Mouse (Mus musculus) forebrain, embryonic 16.5 days (tissue): Measurements from ENCODE around the gene Ank. TPM values are rescaled to one million over a fixed set of nuclear protein-coding genes. Genes with fewer than 3 reads are reported as not detected.

Source experiments
- ATAC-seq: fragments of 200-750 bp; cut with Nextera tagmentation; 2 replicates; pipeline ENCODE4 v1.8.0; 2017; ENCODE audit warnings: mild to moderate bottlenecking, moderate library complexity
- H3K27ac ChIP-seq: fragments of 300-500 bp; sonication (generic); 2 replicates; pipeline ENCODE4 v1.5.1; 2014; ENCODE audit warnings: low read length, control low read depth
- H3K27me3 ChIP-seq: fragments of 300-500 bp; sonication (generic); replicated peaks from 2 replicates; pipeline ENCODE4 v1.6.1; 2014; ENCODE audit warnings: low read length; ENCODE audit not compliant: control insufficient read depth, insufficient read depth
- H3K36me3 ChIP-seq: fragments of 300-500 bp; sonication (generic); 2 replicates; pipeline ENCODE4 v1.6.1; 2014; ENCODE audit not compliant: control insufficient read depth, insufficient read depth
- H3K4me1 ChIP-seq: fragments of 300-500 bp; sonication (generic); replicated peaks from 2 replicates; pipeline ENCODE4 v1.6.1; 2014; ENCODE audit warnings: low read length; ENCODE audit not compliant: control insufficient read depth, insufficient read depth
- H3K4me2 ChIP-seq: fragments of 300-500 bp; sonication (generic); 2 replicates; pipeline ENCODE4 v1.6.1; 2014; ENCODE audit warnings: mild to moderate bottlenecking, low read length, control low read depth
- H3K4me3 ChIP-seq: fragments of 300-500 bp; sonication (generic); replicated peaks from 2 replicates; pipeline ENCODE4 v1.5.1; 2014; ENCODE audit warnings: mild to moderate bottlenecking, low read length, control low read depth
- H3K9ac ChIP-seq: fragments of 300-500 bp; sonication (generic); replicated peaks from 2 replicates; pipeline ENCODE4 v1.6.1; 2014; ENCODE audit warnings: low read depth, low read length, control low read depth
- H3K9me3 ChIP-seq: fragments of 300-500 bp; sonication (generic); 2 replicates; pipeline ENCODE4 v1.6.1; 2016; ENCODE audit warnings: low read length; ENCODE audit not compliant: control insufficient read depth
- WGBS: fragments of 180-500 bp; shearing (Covaris S2); extraction: QIAGEN DNeasy Blood & Tissue Kit; methylation state at CpG from one replicate; pipeline ENCODE4 v1.1.7; 2014; 5-methylcytosine and 5-hydroxymethylcytosine counted together
- microRNA-seq: library from miRNA; unstranded; fragments of <30 nt; microRNA quantifications from one replicate; pipeline ENCODE4, GENCODE M21; 2017
- polyA plus RNA-seq: library from polyadenylated mRNA; unstranded; fragments of >200 nt; fragmentation: Nextera tagmentation; extraction: Ambion mirVana; gene quantifications from 2 replicates; pipeline ENCODE4 v1.2.1, GENCODE M21; 2015

Gene Ank
- polyA plus RNA-seq, 1 experiment from 2014 or later: 17.9 TPM

DNA sequence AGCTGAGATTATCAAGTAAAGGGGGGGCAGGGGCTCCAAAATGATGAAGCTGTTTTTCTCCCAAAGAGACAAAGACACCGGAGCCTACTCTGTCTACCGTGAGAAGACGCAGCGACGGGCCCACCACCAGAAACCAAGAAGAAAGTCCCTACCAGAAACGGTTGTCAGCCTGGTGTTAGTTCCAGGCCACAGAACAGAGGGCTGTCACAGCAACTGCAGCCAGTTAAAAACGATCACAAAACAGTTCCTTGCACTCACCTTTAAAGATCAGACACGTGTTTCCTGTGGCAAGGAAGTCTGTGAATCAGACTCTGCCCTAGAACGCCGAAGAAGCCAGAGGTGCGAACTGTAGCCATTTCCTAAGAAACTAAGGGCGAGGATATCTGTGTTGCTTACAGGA lies 174.7 kb downstream of the Ank start:
- Histone ChIP-seq H3K9me3 (no peaks in the 10 kb centered on the region), H3K4me3 (no peak overlapping the region), H3K4me2 (no peak overlapping the region), H3K9ac (no peak overlapping the region), H3K36me3 (no peaks in the 10 kb centered on the region), H3K4me1 (no peaks in the 10 kb centered on the region), H3K27me3 (no peaks in the 10 kb centered on the region), H3K27ac (no peak overlapping the region)
- 79% methylated on average over 12 of the region's 12 CpGs for WGBS
- ATAC-seq: no peak

GRCm38 (mm10) chr15:27642895-27643294 lies 176.4 kb downstream of the Ank start:
- ATAC-seq: no peak
- no peak overlapping the region for H3K9ac ChIP-seq
- no peak overlapping the region for H3K4me2 ChIP-seq
- no peak overlapping the region for H3K27ac ChIP-seq
- no peaks in the 10 kb centered on the region for H3K4me1 ChIP-seq
- 93% methylated on average over 3 of the region's 3 CpGs for WGBS
- H3K27me3 ChIP-seq: no peaks in the 10 kb centered on the region
- no peaks in the 10 kb centered on the region for H3K36me3 ChIP-seq
- no peak overlapping the region for H3K4me3 ChIP-seq
- no peaks in the 10 kb centered on the region for H3K9me3 ChIP-seq

Small RNA genes within 50 kb of the gene (microRNA-seq; reads per million reads assigned to microRNA genes)
- 0.62 reads per million for gene Mir7117

Other genes with a start within 250 kb of the Ank start
- 27.9 and 28.0 TPM in 2 replicates for gene Otulin, start 164.0 kb downstream of the Ank start, polyA plus RNA-seq
- gene Otulinl, start 214.9 kb downstream of the Ank start, polyA plus RNA-seq: 13.6 and 15.3 TPM in 2 replicates